In the genomic region with DNA sequence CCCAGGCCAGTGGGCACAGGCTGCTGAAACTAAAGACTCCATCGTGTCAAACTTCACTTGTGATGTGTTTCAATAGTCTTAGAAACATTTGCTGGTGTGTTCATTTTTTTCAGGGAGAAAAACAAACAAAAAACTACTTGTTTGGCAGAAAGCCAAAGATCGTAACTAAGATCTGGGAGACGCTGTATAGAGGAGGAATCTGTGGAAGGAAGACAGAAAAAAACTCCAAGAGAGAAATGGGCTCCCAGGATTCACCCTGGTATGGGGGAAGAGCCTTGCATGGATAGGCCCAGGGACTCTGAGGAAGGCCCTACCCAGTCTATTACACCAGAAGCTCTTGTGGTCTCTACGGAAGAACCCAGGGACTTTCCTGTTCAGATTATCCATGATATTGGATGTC, we compare ENCODE assay signal across 20 mouse cellular contexts.
DNase-seq lines count a peak whose midpoint lies in the region; ATAC-seq and TF ChIP-seq lines count a peak whose summit lies in the region.
"Had no signal": no experiment of that assay in that cellular context is flagged by ENCODE, and none has a peak within 500 bp of the region (broad histone marks: within the 10 kb centered on the region; RNA-seq: fewer than 3 reads in every experiment).

No protein-coding gene starts in this region.

- H3K4me2 ChIP-seq in hindbrain, embryonic 16.5 days (ENCODE audit: low read length), result no peak overlapping the region
- no peak overlapping the region for H3K4me2 ChIP-seq in hindbrain, embryonic 13.5 days
- H3K4me2 ChIP-seq in lung, embryonic 15.5 days, result no peak overlapping the region
- H3K4me2 ChIP-seq: limb, embryonic 15.5 days; midbrain, embryonic 15.5 days; stomach, embryonic 15.5 days had no signal

- no peak for DNase-seq in lung, adult 18-20 months
- DNase-seq in brain, embryonic 14.5 days (ENCODE audit: low read depth), result peak; percentile 32
- no peak for DNase-seq in limb, embryonic 10.5 days (ENCODE audit: low spot score)
- no peak for DNase-seq in layer of hippocampus, adult 11-12 months (ENCODE audit: low spot score)
- DNase-seq: adrenal gland, adult 8-10 months; cerebellum, adult 18-20 months; cerebellum, postnatal 14 days; kidney, adult 18-20 months; layer of hippocampus, adult 9-11 months had no signal

- no peak overlapping the region for H3K27ac ChIP-seq in hindbrain, embryonic 16.5 days (ENCODE audit: low read depth, low read length)
- H3K27ac ChIP-seq in hindbrain, embryonic 13.5 days, result no peak overlapping the region
- 0 out of 2 replicates have a peak overlapping the region, but pooled peaks have one; percentile 17 for H3K27ac ChIP-seq in lung, embryonic 15.5 days
- peak overlapping the region; percentile 47 for H3K27ac ChIP-seq in limb, embryonic 10.5 days
- H3K27ac ChIP-seq: heart, embryonic 10.5 days; hindbrain, postnatal 0 days; limb, embryonic 15.5 days; liver, embryonic 14.5 days; midbrain, embryonic 15.5 days; stomach, embryonic 15.5 days had no signal

- WGBS in hindbrain, embryonic 16.5 days, result 42% methylated on average over 4 of the region's 4 CpGs
- WGBS in hindbrain, embryonic 13.5 days, result 53% methylated on average over 4 of the region's 4 CpGs
- WGBS in lung, embryonic 15.5 days, result 20% methylated on average over 4 of the region's 4 CpGs
- 67% methylated on average over 4 of the region's 4 CpGs for WGBS in limb, embryonic 10.5 days

- H3K4me1 ChIP-seq in hindbrain, embryonic 16.5 days (ENCODE audit: control insufficient read depth, insufficient read depth, low read depth, low read length), result peaks cover 5% of the 10 kb centered on the region
- H3K4me1 ChIP-seq in hindbrain, embryonic 13.5 days (replicated peaks), result peaks cover 23% of the 10 kb centered on the region
- peaks cover 20% of the 10 kb centered on the region for H3K4me1 ChIP-seq in lung, embryonic 15.5 days
- peaks cover 46% of the 10 kb centered on the region for H3K4me1 ChIP-seq in limb, embryonic 10.5 days
- H3K4me1 ChIP-seq: midbrain, embryonic 15.5 days had no signal

- no peaks in the 10 kb centered on the region for H3K27me3 ChIP-seq in hindbrain, embryonic 16.5 days (replicated peaks; ENCODE audit: control insufficient read depth, insufficient read depth, low read length)
- no peaks in the 10 kb centered on the region for H3K27me3 ChIP-seq in hindbrain, embryonic 13.5 days
- H3K27me3 ChIP-seq in lung, embryonic 15.5 days, result no peaks in the 10 kb centered on the region
- H3K27me3 ChIP-seq in limb, embryonic 10.5 days (ENCODE audit: low read depth, poor library complexity, severe bottlenecking), result no peaks in the 10 kb centered on the region
- H3K27me3 ChIP-seq: limb, embryonic 15.5 days; midbrain, embryonic 15.5 days; stomach, embryonic 15.5 days had no signal

- H3K9me3 ChIP-seq in hindbrain, embryonic 16.5 days (ENCODE audit: control insufficient read depth, low read length), result no peaks in the 10 kb centered on the region
- H3K9me3 ChIP-seq in hindbrain, embryonic 13.5 days, result no peaks in the 10 kb centered on the region
- no peaks in the 10 kb centered on the region for H3K9me3 ChIP-seq in lung, embryonic 15.5 days
- H3K9me3 ChIP-seq in limb, embryonic 10.5 days (replicated peaks), result no peaks in the 10 kb centered on the region
- H3K9me3 ChIP-seq: heart, embryonic 10.5 days; limb, embryonic 15.5 days; midbrain, embryonic 15.5 days; stomach, embryonic 15.5 days had no signal

- no peak for TF ChIP-seq POLR2A in brain, embryonic 14.5 days (IDR thresholded peaks at IDR 0.05; ENCODE audit: borderline replicate concordance, extremely low read depth, insufficient read depth, insufficient read length, poor library complexity, severe bottlenecking)

- TF ChIP-seq CTCF in brain, embryonic 14.5 days (IDR thresholded peaks at IDR 0.05; ENCODE audit: borderline replicate concordance, extremely low read depth, insufficient read depth, insufficient read length), result no peak

- 0 out of 2 replicates have a peak, but pooled peaks have one; percentile 48 for ATAC-seq in hindbrain, embryonic 16.5 days
- ATAC-seq in hindbrain, embryonic 13.5 days (ENCODE audit: low FRiP score), result no peak
- ATAC-seq in lung, embryonic 15.5 days (ENCODE audit: borderline replicate concordance, extremely low read depth, low FRiP score, low TSS enrichment), result peak; percentile 47; the same call in 1 of the 2 replicates
- ATAC-seq: activated CD4-positive, CD25-positive, alpha-beta regulatory T cell, adult 4 months; hindbrain, postnatal 0 days; midbrain, embryonic 15.5 days had no signal

- no peak overlapping the region for H3K9ac ChIP-seq in hindbrain, embryonic 16.5 days (ENCODE audit: low read depth, low read length)
- H3K9ac ChIP-seq in hindbrain, embryonic 13.5 days, result no peak overlapping the region
- H3K9ac ChIP-seq in lung, embryonic 15.5 days, result no peak overlapping the region
- H3K9ac ChIP-seq: limb, embryonic 15.5 days; liver, embryonic 14.5 days; midbrain, embryonic 15.5 days; stomach, embryonic 15.5 days had no signal

- H3K4me3 ChIP-seq in hindbrain, embryonic 16.5 days (ENCODE audit: low read length), result no peak overlapping the region
- H3K4me3 ChIP-seq in hindbrain, embryonic 13.5 days, result no peak overlapping the region
- H3K4me3 ChIP-seq in lung, embryonic 15.5 days, result no peak overlapping the region
- no peak overlapping the region for H3K4me3 ChIP-seq in limb, embryonic 10.5 days
- H3K4me3 ChIP-seq: heart, embryonic 10.5 days; limb, embryonic 15.5 days; midbrain, embryonic 15.5 days; myocyte; stomach, embryonic 15.5 days had no signal

- no peaks in the 10 kb centered on the region for H3K36me3 ChIP-seq in hindbrain, embryonic 16.5 days (ENCODE audit: control insufficient read depth, insufficient read depth, low read length)
- no peaks in the 10 kb centered on the region for H3K36me3 ChIP-seq in hindbrain, embryonic 13.5 days
- no peaks in the 10 kb centered on the region for H3K36me3 ChIP-seq in lung, embryonic 15.5 days
- no peaks in the 10 kb centered on the region for H3K36me3 ChIP-seq in limb, embryonic 10.5 days
- H3K36me3 ChIP-seq: heart, embryonic 10.5 days; limb, embryonic 15.5 days; midbrain, embryonic 15.5 days; stomach, embryonic 15.5 days had no signal

Comparison
In these comparisons a context has a peak if more than half of its experiments do, and no peak if none do; other contexts are left out.
1. H3K27ac ChIP-seq: peak in lung, embryonic 15.5 days (single experiment) and limb, embryonic 10.5 days (single experiment); none in hindbrain, embryonic 16.5 days (single experiment) and hindbrain, embryonic 13.5 days (single experiment).